Mouse (Mus musculus): ENCODE data around the gene Tab2.

Tab2 gene

GRCm38 (mm10) chr10:7874194-7874593 is 81.8 kb downstream of the Tab2 start:
- Histone ChIP-seq H3K36me3 (ENCODE audit: insufficient read depth, low read length) (no peaks in the 10 kb centered on the region), H3K4me3 (replicated peaks; ENCODE audit: low read length) (no peak overlapping the region), H3K27me3 (ENCODE audit: insufficient read depth, low read length) (peaks cover 7% of the 10 kb centered on the region), H3K4me1 (replicated peaks; ENCODE audit: low read depth, low read length) (0 out of 2 replicates have a peak, but pooled peaks cover 3% of the 10 kb centered on the region), H3K9me3 (ENCODE audit: low read length) (peaks cover 19% of the 10 kb centered on the region)
- TF ChIP-seq POU5F1 (IDR thresholded peaks at IDR 0.05; ENCODE audit: borderline replicate concordance, low read length) (no peak), NANOG (IDR thresholded peaks at IDR 0.05; ENCODE audit: borderline replicate concordance, low read length) (no peak), CTCF (conservative IDR thresholded peaks at IDR 0.05; ENCODE audit: low read length) (no peak)

- Histone ChIP-seq H3K9me3 (ENCODE audit: low read length) (peaks cover 5% of the 10 kb centered on the region), H3K4me1 (replicated peaks; ENCODE audit: low read depth, low read length) (peaks cover 14% of the 10 kb centered on the region), H3K36me3 (ENCODE audit: insufficient read depth, low read length) (no peaks in the 10 kb centered on the region), H3K27me3 (ENCODE audit: insufficient read depth, low read length) (peaks cover 33% of the 10 kb centered on the region), H3K4me3 (replicated peaks; ENCODE audit: low read length) (no peak overlapping the region)
- no peak for TF ChIP-seq POU5F1 (IDR thresholded peaks at IDR 0.05; ENCODE audit: borderline replicate concordance, low read length)
- TF ChIP-seq NANOG (IDR thresholded peaks at IDR 0.05; ENCODE audit: borderline replicate concordance, low read length): no peak
- TF ChIP-seq CTCF (conservative IDR thresholded peaks at IDR 0.05; ENCODE audit: low read length): no peak
These were observed 84.5 kb downstream of the Tab2 start for GRCm38 (mm10) chr10:7871381-7872020.

GRCm38 (mm10) chr10:7870571-7871315 is 85.3 kb downstream of the Tab2 start:
- Histone ChIP-seq H3K4me3 (replicated peaks; ENCODE audit: low read length) (no peak overlapping the region), H3K4me1 (replicated peaks; ENCODE audit: low read depth, low read length) (peaks cover 14% of the 10 kb centered on the region), H3K36me3 (ENCODE audit: insufficient read depth, low read length) (no peaks in the 10 kb centered on the region), H3K27me3 (ENCODE audit: insufficient read depth, low read length) (peaks cover 37% of the 10 kb centered on the region), H3K9me3 (ENCODE audit: low read length) (no peaks in the 10 kb centered on the region)
- TF ChIP-seq NANOG (IDR thresholded peaks at IDR 0.05; ENCODE audit: borderline replicate concordance, low read length) (no peak), CTCF (conservative IDR thresholded peaks at IDR 0.05; ENCODE audit: low read length) (peak; percentile 75)

GRCm38 (mm10) chr10:7869746-7870145 is 86.3 kb downstream of the Tab2 start:
- Histone ChIP-seq H3K9me3 (ENCODE audit: low read length) (0 out of 2 replicates have a peak, but pooled peaks cover 4% of the 10 kb centered on the region), H3K4me1 (replicated peaks; ENCODE audit: low read depth, low read length) (peaks cover 14% of the 10 kb centered on the region), H3K36me3 (ENCODE audit: insufficient read depth, low read length) (no peaks in the 10 kb centered on the region), H3K4me3 (replicated peaks; ENCODE audit: low read length) (no peak overlapping the region), H3K27me3 (ENCODE audit: insufficient read depth, low read length) (peaks cover 37% of the 10 kb centered on the region)
- no peak for TF ChIP-seq CTCF (conservative IDR thresholded peaks at IDR 0.05; ENCODE audit: low read length)
- TF ChIP-seq NANOG (IDR thresholded peaks at IDR 0.05; ENCODE audit: borderline replicate concordance, low read length): no peak
- TF ChIP-seq POU5F1 (IDR thresholded peaks at IDR 0.05; ENCODE audit: borderline replicate concordance, low read length): no peak

- peaks cover 18% of the 10 kb centered on the region for H3K4me1 ChIP-seq (replicated peaks; ENCODE audit: low read depth, low read length)
- no peaks in the 10 kb centered on the region for H3K36me3 ChIP-seq (ENCODE audit: insufficient read depth, low read length)
- 0 out of 2 replicates have a peak, but pooled peaks cover 4% of the 10 kb centered on the region for H3K9me3 ChIP-seq (ENCODE audit: low read length)
- no peak for TF ChIP-seq CTCF (conservative IDR thresholded peaks at IDR 0.05; ENCODE audit: low read length)
- no peak for TF ChIP-seq POU5F1 (IDR thresholded peaks at IDR 0.05; ENCODE audit: borderline replicate concordance, low read length)
- TF ChIP-seq NANOG (IDR thresholded peaks at IDR 0.05; ENCODE audit: borderline replicate concordance, low read length): no peak
- H3K4me3 ChIP-seq (replicated peaks; ENCODE audit: low read length): peak overlapping the region; percentile 77
- H3K27me3 ChIP-seq (ENCODE audit: insufficient read depth, low read length): peaks cover 37% of the 10 kb centered on the region
These were observed 88.4 kb downstream of the Tab2 start for GRCm38 (mm10) chr10:7867666-7868030.

- 0 out of 2 replicates have a peak, but pooled peaks cover 4% of the 10 kb centered on the region for H3K9me3 ChIP-seq (ENCODE audit: low read length)
- peaks cover 37% of the 10 kb centered on the region for H3K27me3 ChIP-seq (ENCODE audit: insufficient read depth, low read length)
- peak overlapping the region; percentile 77 for H3K4me3 ChIP-seq (replicated peaks; ENCODE audit: low read length)
- TF ChIP-seq NANOG (IDR thresholded peaks at IDR 0.05; ENCODE audit: borderline replicate concordance, low read length) (no peak), CTCF (conservative IDR thresholded peaks at IDR 0.05; ENCODE audit: low read length) (no peak), POU5F1 (IDR thresholded peaks at IDR 0.05; ENCODE audit: borderline replicate concordance, low read length) (no peak)
- H3K36me3 ChIP-seq (ENCODE audit: insufficient read depth, low read length): no peaks in the 10 kb centered on the region
- H3K4me1 ChIP-seq (replicated peaks; ENCODE audit: low read depth, low read length): peaks cover 20% of the 10 kb centered on the region
These were observed 89.0 kb downstream of the Tab2 start for GRCm38 (mm10) chr10:7866762-7867665.

- Histone ChIP-seq H3K27me3 (ENCODE audit: insufficient read depth, low read length) (peaks cover 36% of the 10 kb centered on the region), H3K9me3 (ENCODE audit: low read length) (0 out of 2 replicates have a peak, but pooled peaks cover 4% of the 10 kb centered on the region), H3K36me3 (ENCODE audit: insufficient read depth, low read length) (no peaks in the 10 kb centered on the region), H3K4me1 (replicated peaks; ENCODE audit: low read depth, low read length) (peaks cover 20% of the 10 kb centered on the region), H3K4me3 (replicated peaks; ENCODE audit: low read length) (no peak overlapping the region)
- TF ChIP-seq POU5F1 (IDR thresholded peaks at IDR 0.05; ENCODE audit: borderline replicate concordance, low read length): no peak
- no peak for TF ChIP-seq NANOG (IDR thresholded peaks at IDR 0.05; ENCODE audit: borderline replicate concordance, low read length)
- TF ChIP-seq CTCF (conservative IDR thresholded peaks at IDR 0.05; ENCODE audit: low read length): no peak
These were observed 91.2 kb downstream of the Tab2 start for GRCm38 (mm10) chr10:7864806-7865205.

- H3K9me3 ChIP-seq (ENCODE audit: low read length): 0 out of 2 replicates have a peak, but pooled peaks cover 4% of the 10 kb centered on the region
- TF ChIP-seq NANOG (IDR thresholded peaks at IDR 0.05; ENCODE audit: borderline replicate concordance, low read length) (no peak), POU5F1 (IDR thresholded peaks at IDR 0.05; ENCODE audit: borderline replicate concordance, low read length) (no peak), CTCF (conservative IDR thresholded peaks at IDR 0.05; ENCODE audit: low read length) (no peak)
- peaks cover 19% of the 10 kb centered on the region for H3K4me1 ChIP-seq (replicated peaks; ENCODE audit: low read depth, low read length)
- peaks cover 29% of the 10 kb centered on the region for H3K27me3 ChIP-seq (ENCODE audit: insufficient read depth, low read length)
- 0 out of 2 replicates have a peak overlapping the region, but pooled peaks have one; percentile 23 for H3K4me3 ChIP-seq (replicated peaks; ENCODE audit: low read length)
- no peaks in the 10 kb centered on the region for H3K36me3 ChIP-seq (ENCODE audit: insufficient read depth, low read length)
These were observed 91.8 kb downstream of the Tab2 start for GRCm38 (mm10) chr10:7864184-7864583.

Measured in E14TG2a.4 (cell line).